Mouse (Mus musculus) brain, embryonic 14.5 days (tissue): ENCODE data around the gene Cdiptos.

ENCODE experiments used
- CTCF ChIP-seq: fragments of 200-500 bp; IDR thresholded peaks from 2 replicates; pipeline ENCODE4 v1.5.1; 2012; ENCODE audit warnings: inconsistent platforms, mild to moderate bottlenecking, moderate library complexity, borderline replicate concordance; ENCODE audit not compliant: insufficient read depth, insufficient read length; ENCODE audit errors: extremely low read depth
- POLR2A ChIP-seq: fragments of 200-500 bp; IDR thresholded peaks from 2 replicates; pipeline ENCODE4 v1.6.1; 2012; ENCODE audit warnings: mild to moderate bottlenecking, inconsistent platforms, borderline replicate concordance; ENCODE audit not compliant: poor library complexity, insufficient read depth, insufficient read length, severe bottlenecking; ENCODE audit errors: extremely low read depth

- peak; percentile 23; the same call in 1 of the 2 replicates for TF ChIP-seq POLR2A
- peak; percentile 57; the same call in 1 of the 2 replicates for TF ChIP-seq CTCF
Measured at GRCm38 (mm10) chr7:127024755-127025555, 49.1 kb upstream of the Cdiptos start.
